Mouse (Mus musculus) liver, embryonic 14.5 days (tissue): Measurements from ENCODE around the gene Urb1.

Experiments used
- CTCF ChIP-seq: IDR thresholded peaks from 2 replicates; pipeline ENCODE4 v1.5.1; 2016; ENCODE audit warnings: antibody characterized with exemption, low read depth, control low read depth
- EP300 ChIP-seq: IDR thresholded peaks from 2 replicates; pipeline ENCODE4 v1.6.1; 2016; ENCODE audit warnings: antibody characterized with exemption, low read depth

DNA sequence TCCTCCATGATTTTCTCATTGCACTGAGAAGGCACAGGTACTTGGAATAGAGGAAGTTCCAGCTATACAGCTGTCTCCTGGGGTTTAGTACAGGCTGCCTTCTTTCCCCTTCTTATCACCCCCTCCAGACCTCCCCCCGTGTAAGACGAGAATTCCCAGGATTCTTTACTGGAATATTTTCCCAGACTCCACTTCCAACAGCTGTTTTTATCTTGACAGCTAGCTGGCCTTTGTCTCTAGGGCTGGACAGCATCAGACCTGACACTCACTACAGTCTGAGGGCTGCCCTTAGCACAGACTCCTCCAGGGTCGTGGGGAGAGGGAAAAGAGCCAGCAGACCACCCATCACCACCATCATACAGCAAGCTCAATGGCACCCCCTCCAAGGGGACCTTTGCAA, 103.9 kb downstream of the Urb1 start:
- TF ChIP-seq CTCF (no peak), EP300 (no peak)
